Mouse (Mus musculus): ENCODE results near the gene Nasp.

DNA sequence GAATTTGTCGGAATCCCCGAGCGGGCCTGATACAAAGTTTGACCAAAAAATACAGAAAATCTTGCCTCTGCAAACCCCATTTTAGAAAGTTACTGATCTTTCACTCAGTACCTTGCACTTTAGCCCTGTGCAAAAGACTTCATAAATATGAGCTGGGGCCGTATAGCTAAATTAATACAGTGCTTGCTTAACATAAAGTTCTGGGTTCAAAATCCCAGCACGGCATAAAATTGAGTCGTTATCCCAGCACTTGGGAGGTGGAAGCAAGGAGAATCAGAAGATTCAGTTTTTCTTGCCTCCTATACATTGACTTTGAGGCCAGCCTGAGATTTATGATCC lies 24.0 kb upstream of the Nasp start:
- TF ChIP-seq POLR2A (IDR thresholded peaks at IDR 0.05; ENCODE audit: extremely low read depth, insufficient read depth, low read length), result no peak
- TF ChIP-seq CTCF (IDR thresholded peaks at IDR 0.05; ENCODE audit: extremely low read depth, insufficient read depth, low read length), result no peak
